Comparison of ENCODE assay signal across 23 mouse cellular contexts in the genomic region with DNA sequence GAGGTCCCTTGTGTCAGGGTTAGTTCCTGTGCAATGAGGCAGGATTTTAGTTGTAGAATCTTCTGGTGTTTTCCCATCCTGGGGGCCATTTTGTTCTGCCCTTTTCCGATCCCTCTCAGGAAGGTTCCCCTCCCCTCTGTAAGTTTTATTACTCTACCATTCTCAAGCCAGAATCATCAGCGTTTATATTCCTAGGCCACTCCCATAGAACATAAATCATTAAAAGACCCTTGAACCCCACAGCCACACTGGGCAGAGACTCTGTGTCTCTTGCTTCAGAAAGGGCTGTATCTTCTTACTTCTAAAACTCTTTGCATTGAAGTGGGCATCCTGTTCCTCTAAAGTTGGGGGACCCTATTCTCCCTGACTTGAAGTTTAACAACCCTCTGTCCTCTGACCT.
DNase-seq lines count a peak whose midpoint lies in the region; ATAC-seq and TF ChIP-seq lines count a peak whose summit lies in the region.
"Had no signal": no experiment of that assay in that cellular context is flagged by ENCODE, and none has a peak within 500 bp of the region (broad histone marks: within the 10 kb centered on the region; RNA-seq: fewer than 3 reads in every experiment).

No protein-coding gene starts in this region.

- no peaks in the 10 kb centered on the region for H3K9me3 ChIP-seq in kidney, postnatal 0 days (replicated peaks; ENCODE audit: low read length)
- no peaks in the 10 kb centered on the region for H3K9me3 ChIP-seq in intestine, embryonic 15.5 days
- H3K9me3 ChIP-seq in intestine, postnatal 0 days (ENCODE audit: control insufficient read depth), result no peaks in the 10 kb centered on the region
- H3K9me3 ChIP-seq in midbrain, embryonic 11.5 days (ENCODE audit: control insufficient read depth, low read length), result no peaks in the 10 kb centered on the region
- H3K9me3 ChIP-seq: embryonic facial prominence, embryonic 13.5 days; embryonic facial prominence, embryonic 15.5 days; forebrain, embryonic 10.5 days; forebrain, embryonic 12.5 days had no signal

- H3K27ac ChIP-seq in kidney, postnatal 0 days, result no peak overlapping the region
- 0 out of 2 replicates have a peak overlapping the region, but pooled peaks have one; percentile 5 for H3K27ac ChIP-seq in intestine, embryonic 15.5 days
- no peak overlapping the region; the same call in 1 of the 2 replicates for H3K27ac ChIP-seq in intestine, postnatal 0 days (ENCODE audit: low read depth, low read length)
- H3K27ac ChIP-seq in midbrain, embryonic 11.5 days (ENCODE audit: low read depth, low read length), result no peak overlapping the region
- H3K27ac ChIP-seq: embryonic facial prominence, embryonic 13.5 days; embryonic facial prominence, embryonic 15.5 days; forebrain, embryonic 10.5 days; forebrain, embryonic 12.5 days had no signal

- peak; percentile 18 for DNase-seq in kidney, postnatal 0 days (ENCODE audit: low spot score)
- no peak for DNase-seq in kidney, adult 8-10 months
- no peak for DNase-seq in midbrain, embryonic 11.5 days (ENCODE audit: low spot score, missing footprints)
- no peak for DNase-seq in urinary bladder, adult 18-20 months (ENCODE audit: low spot score in 2 of 2)
- no peak for DNase-seq in layer of hippocampus, adult 11-12 months (ENCODE audit: low spot score)
- DNase-seq: adrenal gland, adult 2 months; adrenal gland, postnatal 10 days; adrenal gland, postnatal 25 days; cerebellum, adult 11 months; cerebellum, adult 18-20 months; cerebellum, adult 8-10 months; cerebellum, adult 9-11 months; cerebellum, postnatal 14 days; cerebellum, postnatal 36 days; embryo, embryonic 11 days had no signal

- H3K4me2 ChIP-seq in kidney, postnatal 0 days (ENCODE audit: low read length), result no peak overlapping the region
- H3K4me2 ChIP-seq in intestine, embryonic 15.5 days (replicated peaks), result no peak overlapping the region
- H3K4me2 ChIP-seq in intestine, postnatal 0 days (replicated peaks; ENCODE audit: low read depth), result no peak overlapping the region
- no peak overlapping the region for H3K4me2 ChIP-seq in midbrain, embryonic 11.5 days
- H3K4me2 ChIP-seq: embryonic facial prominence, embryonic 13.5 days; embryonic facial prominence, embryonic 15.5 days; forebrain, embryonic 12.5 days had no signal

- H3K9ac ChIP-seq in kidney, postnatal 0 days (ENCODE audit: low read depth, low read length), result no peak overlapping the region
- H3K9ac ChIP-seq in intestine, embryonic 15.5 days, result no peak overlapping the region
- H3K9ac ChIP-seq in intestine, postnatal 0 days (ENCODE audit: low read depth, low read length), result no peak overlapping the region
- no peak overlapping the region for H3K9ac ChIP-seq in midbrain, embryonic 11.5 days (ENCODE audit: low read length)
- H3K9ac ChIP-seq: embryonic facial prominence, embryonic 13.5 days; embryonic facial prominence, embryonic 15.5 days; forebrain, embryonic 12.5 days had no signal

- H3K27me3 ChIP-seq in kidney, postnatal 0 days (ENCODE audit: insufficient read depth, low read length), result no peaks in the 10 kb centered on the region
- H3K27me3 ChIP-seq in intestine, embryonic 15.5 days (replicated peaks), result no peaks in the 10 kb centered on the region
- H3K27me3 ChIP-seq in intestine, postnatal 0 days (replicated peaks; ENCODE audit: control insufficient read depth, insufficient read depth, low read length), result no peaks in the 10 kb centered on the region
- H3K27me3 ChIP-seq in midbrain, embryonic 11.5 days (ENCODE audit: control insufficient read depth, insufficient read depth, low read length), result no peaks in the 10 kb centered on the region
- H3K27me3 ChIP-seq: embryonic facial prominence, embryonic 13.5 days; embryonic facial prominence, embryonic 15.5 days; forebrain, embryonic 12.5 days had no signal

- no peak overlapping the region for H3K4me3 ChIP-seq in kidney, postnatal 0 days (replicated peaks; ENCODE audit: low read depth, low read length)
- H3K4me3 ChIP-seq in intestine, embryonic 15.5 days (replicated peaks), result no peak overlapping the region
- no peak overlapping the region for H3K4me3 ChIP-seq in intestine, postnatal 0 days (ENCODE audit: low read depth, low read length)
- H3K4me3 ChIP-seq in midbrain, embryonic 11.5 days (ENCODE audit: low read depth, low read length), result no peak overlapping the region
- H3K4me3 ChIP-seq: embryonic facial prominence, embryonic 13.5 days; embryonic facial prominence, embryonic 15.5 days; erythroblast, embryonic 14.5 days; forebrain, embryonic 10.5 days; forebrain, embryonic 12.5 days had no signal

- peaks cover 29% of the 10 kb centered on the region for H3K36me3 ChIP-seq in kidney, postnatal 0 days (ENCODE audit: insufficient read depth, low read length)
- H3K36me3 ChIP-seq in intestine, embryonic 15.5 days, result peaks cover 3% of the 10 kb centered on the region; the same call in 1 of the 2 replicates
- H3K36me3 ChIP-seq in intestine, postnatal 0 days (ENCODE audit: control insufficient read depth, insufficient read depth), result peaks cover 17% of the 10 kb centered on the region
- peaks cover 13% of the 10 kb centered on the region; the same call in 1 of the 2 replicates for H3K36me3 ChIP-seq in midbrain, embryonic 11.5 days (ENCODE audit: control insufficient read depth, insufficient read depth, low read length)
- H3K36me3 ChIP-seq: embryonic facial prominence, embryonic 15.5 days had no signal

- ATAC-seq in kidney, postnatal 0 days (replicated peaks; ENCODE audit: low FRiP score, low read depth), result no peak
- ATAC-seq in intestine, embryonic 15.5 days, result peak; percentile 89
- peak; percentile 77 for ATAC-seq in intestine, postnatal 0 days
- ATAC-seq in midbrain, embryonic 11.5 days (ENCODE audit: low FRiP score), result no peak
- ATAC-seq: forebrain, embryonic 14.5 days had no signal

- TF ChIP-seq CTCF in kidney, postnatal 0 days (IDR thresholded peaks at IDR 0.05; ENCODE audit: low read depth), result no peak
- TF ChIP-seq CTCF in intestine, postnatal 0 days (IDR thresholded peaks at IDR 0.05; ENCODE audit: low read depth), result no peak

- H3K4me1 ChIP-seq in kidney, postnatal 0 days (replicated peaks; ENCODE audit: insufficient read depth, low read length), result no peaks in the 10 kb centered on the region
- 0 out of 2 replicates have a peak, but pooled peaks cover 2% of the 10 kb centered on the region for H3K4me1 ChIP-seq in intestine, embryonic 15.5 days (replicated peaks)
- H3K4me1 ChIP-seq in intestine, postnatal 0 days (replicated peaks; ENCODE audit: control insufficient read depth, insufficient read depth, low read length), result peaks cover 5% of the 10 kb centered on the region; the same call in 1 of the 2 replicates
- H3K4me1 ChIP-seq in midbrain, embryonic 11.5 days (ENCODE audit: control insufficient read depth, insufficient read depth, low read length), result no peaks in the 10 kb centered on the region
- H3K4me1 ChIP-seq: embryonic facial prominence, embryonic 13.5 days; embryonic facial prominence, embryonic 15.5 days; forebrain, embryonic 10.5 days; forebrain, embryonic 12.5 days had no signal

- 23% methylated on average over 2 of the region's 2 CpGs for WGBS in kidney, postnatal 0 days
- 37% methylated on average over 2 of the region's 2 CpGs for WGBS in intestine, embryonic 15.5 days
- 27% methylated on average over 2 of the region's 2 CpGs for WGBS in intestine, postnatal 0 days
- WGBS in midbrain, embryonic 11.5 days, result 93% methylated on average over 2 of the region's 2 CpGs

Comparison
In these comparisons a context has a peak if more than half of its experiments do, and no peak if none do; other contexts are left out.
1. ATAC-seq: peak in intestine, embryonic 15.5 days (single experiment) and intestine, postnatal 0 days (single experiment); none in kidney, postnatal 0 days (single experiment) and midbrain, embryonic 11.5 days (single experiment).